Mouse (Mus musculus) small intestine, adult 2 months (tissue): Measurements from ENCODE around the gene Ssx2ip.

Experiments
- CTCF ChIP-seq: fragments of 200-500 bp; IDR thresholded peaks from 2 replicates; pipeline ENCODE4 v1.5.1; 2012; ENCODE audit warnings: low read depth, mild to moderate bottlenecking, control low read depth, inconsistent platforms, low read length, moderate library complexity, mixed read lengths; ENCODE audit not compliant: insufficient replicate concordance, insufficient read length; ENCODE audit errors: extremely low read depth
- POLR2A ChIP-seq: fragments of 200-500 bp; IDR thresholded peaks from 2 replicates; pipeline ENCODE4 v1.6.1; 2012; ENCODE audit warnings: low read depth, mild to moderate bottlenecking, control low read depth, inconsistent platforms, low read length, moderate library complexity

- no peak for TF ChIP-seq POLR2A
- no peak for TF ChIP-seq CTCF
Measured at GRCm38 (mm10) chr3:146486464-146486863, 82.0 kb downstream of the Ssx2ip start.
